Mouse (Mus musculus): ENCODE measurements around the gene Pdk4.

- TF ChIP-seq CTCF (IDR thresholded peaks at IDR 0.05; ENCODE audit: low read depth, low read length) (no peak), POLR2AphosphoS5 (IDR thresholded peaks at IDR 0.05; ENCODE audit: insufficient replicate concordance, low read depth, low read length) (no peak)
Observed at GRCm38 (mm10) chr6:5444331-5444898, 51.7 kb downstream of the Pdk4 start.
